Mouse (Mus musculus): ENCODE data around the gene Gm10447. TPM values are rescaled to one million over a fixed set of nuclear protein-coding genes. Genes with fewer than 3 reads are reported as not detected.

The Gm10447 gene
- 0.08 and 0.14 TPM in 2 replicates for polyA plus RNA-seq (2015; fragmentation: Nextera tagmentation; extraction: Ambion mirVana)

DNA sequence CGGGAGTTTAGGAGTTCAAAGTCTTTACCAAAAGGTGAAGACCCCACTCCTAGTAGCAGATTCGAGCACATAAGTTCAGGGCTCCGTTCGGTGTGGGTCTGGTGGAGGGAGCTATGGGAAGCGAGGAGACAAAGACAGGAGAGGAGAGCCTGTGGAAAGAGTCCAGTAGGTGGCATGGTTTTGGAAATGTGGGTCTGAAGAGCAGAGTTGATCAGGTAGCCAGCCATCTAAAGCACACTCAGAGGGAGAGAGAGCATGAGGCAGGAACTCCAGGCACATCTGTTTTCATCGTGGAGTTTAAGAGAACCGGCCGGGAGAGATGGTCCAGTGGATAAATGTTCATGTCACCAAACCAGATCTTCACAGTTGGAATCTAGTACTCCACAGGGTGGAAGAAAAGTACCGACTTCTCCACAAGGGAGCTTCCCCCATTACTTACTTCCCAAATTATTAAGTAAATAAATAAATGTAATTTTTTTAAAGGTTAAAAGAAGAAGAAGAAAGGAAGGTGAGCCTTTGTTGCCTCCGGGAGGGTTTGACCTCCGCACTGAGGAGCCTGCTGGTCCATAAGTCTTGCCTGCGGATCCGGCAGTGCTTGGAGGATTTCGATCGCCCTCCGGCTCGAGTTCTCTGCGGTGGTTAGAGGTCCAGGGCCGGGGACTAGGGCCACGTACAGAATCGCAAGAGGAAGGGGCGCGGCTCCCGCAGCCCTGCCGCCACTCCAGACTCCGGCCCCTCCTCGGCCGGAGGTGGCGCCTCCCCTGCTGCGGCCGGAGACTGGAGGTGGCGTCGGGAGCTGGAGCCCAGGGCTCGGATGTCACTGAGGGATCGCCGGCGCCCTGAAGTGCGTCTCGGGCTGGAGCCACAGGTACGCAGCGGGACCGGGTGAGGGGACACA is at the start of gene Gm10447, which contains the start of gene Shroom1:
Gene Gm10447, minus strand, starts transcription at position 637 of the 898 bp plus-strand sequence.
Gene Shroom1, plus strand, starts transcription at position 732 of the 898 bp plus-strand sequence.
- 2% methylated on average over 42 of the region's 42 CpGs for WGBS
- peak; percentile 64 for TF ChIP-seq CTCF (IDR thresholded peaks at IDR 0.05; ENCODE audit: low read depth)
- Histone ChIP-seq H3K4me3 (replicated peaks; ENCODE audit: low read depth, low read length) (peak within 1 kb of the TSS; percentile 49), H3K9ac (ENCODE audit: low read depth, low read length) (peak within 1 kb of the TSS; percentile 62), H3K36me3 (ENCODE audit: insufficient read depth, low read length) (no peaks in the 10 kb centered on the region), H3K9me3 (replicated peaks; ENCODE audit: low read length) (no peaks in the 10 kb centered on the region), H3K4me2 (ENCODE audit: low read length) (peak within 1 kb of the TSS; percentile 91), H3K4me1 (replicated peaks; ENCODE audit: insufficient read depth, low read length) (no peaks in the 10 kb centered on the region; the same call in 1 of the 2 replicates), H3K27ac (no peak within 1 kb of the TSS), H3K27me3 (ENCODE audit: insufficient read depth, low read length) (no peaks in the 10 kb centered on the region)
- DNase-seq (ENCODE audit: low spot score) (peak; percentile 81), ATAC-seq (replicated peaks; ENCODE audit: low FRiP score, low read depth) (peak; percentile 85)

DNA sequence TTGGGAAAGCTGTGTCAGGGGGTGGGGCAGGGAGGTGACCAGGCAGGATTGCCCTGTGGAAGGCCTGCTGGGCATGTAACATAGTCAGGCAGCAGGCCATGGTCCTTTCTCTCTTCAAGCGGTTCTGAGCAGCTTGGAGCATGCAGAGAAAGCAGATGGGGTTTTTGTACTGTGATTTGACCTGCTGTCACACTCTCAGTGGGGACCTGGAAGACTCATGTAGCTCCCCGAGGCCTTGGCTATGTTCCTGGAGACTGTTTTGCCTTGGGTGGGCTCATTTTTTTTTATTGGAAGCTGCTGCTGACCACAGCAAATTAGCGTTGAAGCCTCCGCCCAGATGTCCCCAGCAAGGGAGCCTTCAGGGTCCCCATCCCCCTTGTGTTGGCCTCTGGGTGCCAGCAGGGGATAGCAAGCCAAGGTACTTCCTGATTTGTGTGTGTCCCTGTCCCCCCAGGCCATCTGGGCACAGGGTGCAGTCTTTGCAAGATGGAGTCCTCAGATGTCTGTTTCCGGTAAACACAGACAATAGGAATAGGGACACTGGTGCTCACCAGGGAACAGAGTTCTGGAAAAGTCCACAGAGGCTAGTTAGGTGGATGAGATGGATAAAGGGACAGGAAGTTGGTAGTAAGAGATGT is 48.2 kb upstream of the Gm10447 start:
- WGBS: 78% methylated on average over 5 of the region's 5 CpGs
- no peak overlapping the region for H3K27ac ChIP-seq
- no peak for TF ChIP-seq CTCF (IDR thresholded peaks at IDR 0.05; ENCODE audit: low read depth)
- H3K4me3 ChIP-seq (replicated peaks; ENCODE audit: low read depth, low read length): no peak overlapping the region
- no peaks in the 10 kb centered on the region for H3K4me1 ChIP-seq (replicated peaks; ENCODE audit: insufficient read depth, low read length)
- no peak overlapping the region for H3K9ac ChIP-seq (ENCODE audit: low read depth, low read length)
- no peaks in the 10 kb centered on the region for H3K27me3 ChIP-seq (ENCODE audit: insufficient read depth, low read length)
- ATAC-seq (replicated peaks; ENCODE audit: low FRiP score, low read depth): no peak
- H3K9me3 ChIP-seq (replicated peaks; ENCODE audit: low read length): no peaks in the 10 kb centered on the region
- DNase-seq (ENCODE audit: low spot score): no peak
- no peak overlapping the region for H3K4me2 ChIP-seq (ENCODE audit: low read length)
- H3K36me3 ChIP-seq (ENCODE audit: insufficient read depth, low read length): no peaks in the 10 kb centered on the region

GRCm38 (mm10) chr11:53504376-53504775 is 47.5 kb upstream of the Gm10447 start:
- no peak overlapping the region for H3K27ac ChIP-seq
- no peaks in the 10 kb centered on the region for H3K9me3 ChIP-seq (replicated peaks; ENCODE audit: low read length)
- DNase-seq (ENCODE audit: low spot score) (no peak), ATAC-seq (replicated peaks; ENCODE audit: low FRiP score, low read depth) (no peak)
- H3K9ac ChIP-seq (ENCODE audit: low read depth, low read length): no peak overlapping the region
- 84% methylated on average over 8 of the region's 8 CpGs for WGBS
- no peaks in the 10 kb centered on the region for H3K36me3 ChIP-seq (ENCODE audit: insufficient read depth, low read length)
- TF ChIP-seq CTCF (IDR thresholded peaks at IDR 0.05; ENCODE audit: low read depth): no peak
- H3K4me1 ChIP-seq (replicated peaks; ENCODE audit: insufficient read depth, low read length): no peaks in the 10 kb centered on the region
- no peak overlapping the region for H3K4me2 ChIP-seq (ENCODE audit: low read length)
- no peak overlapping the region for H3K4me3 ChIP-seq (replicated peaks; ENCODE audit: low read depth, low read length)
- H3K27me3 ChIP-seq (ENCODE audit: insufficient read depth, low read length): no peaks in the 10 kb centered on the region

DNA sequence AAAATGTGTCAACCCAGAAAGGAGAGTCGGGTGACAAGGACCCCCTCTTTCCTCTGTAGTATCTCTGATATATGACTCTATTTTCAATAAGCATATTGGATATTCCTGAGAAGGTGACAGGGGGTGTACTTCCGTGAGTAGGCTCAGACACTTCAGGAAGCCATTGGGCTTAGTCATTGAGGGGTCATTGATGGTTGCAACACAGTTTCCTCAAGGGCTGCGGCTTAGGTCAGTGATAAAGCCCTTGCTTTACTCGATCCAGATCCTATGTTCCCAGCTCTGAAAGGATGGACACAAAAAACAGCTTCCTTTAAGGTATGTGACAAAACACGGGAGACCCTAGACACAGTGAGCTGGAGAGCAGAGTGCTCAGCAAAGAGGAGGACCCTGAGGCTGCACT is 46.8 kb upstream of the Gm10447 start:
- no peak overlapping the region for H3K9ac ChIP-seq (ENCODE audit: low read depth, low read length)
- H3K4me3 ChIP-seq (replicated peaks; ENCODE audit: low read depth, low read length): no peak overlapping the region
- H3K9me3 ChIP-seq (replicated peaks; ENCODE audit: low read length): no peaks in the 10 kb centered on the region
- DNase-seq (ENCODE audit: low spot score) (no peak), ATAC-seq (replicated peaks; ENCODE audit: low FRiP score, low read depth) (no peak)
- H3K4me1 ChIP-seq (replicated peaks; ENCODE audit: insufficient read depth, low read length): no peaks in the 10 kb centered on the region
- no peaks in the 10 kb centered on the region for H3K36me3 ChIP-seq (ENCODE audit: insufficient read depth, low read length)
- H3K27ac ChIP-seq: no peak overlapping the region
- TF ChIP-seq CTCF (IDR thresholded peaks at IDR 0.05; ENCODE audit: low read depth): no peak
- 78% methylated on average over 5 of the region's 5 CpGs for WGBS
- H3K27me3 ChIP-seq (ENCODE audit: insufficient read depth, low read length): no peaks in the 10 kb centered on the region
- H3K4me2 ChIP-seq (ENCODE audit: low read length): no peak overlapping the region

GRCm38 (mm10) chr11:53502039-53502765 is 45.3 kb upstream of the Gm10447 start:
- peak; percentile 28; the same call in 1 of the 2 replicates for TF ChIP-seq CTCF (IDR thresholded peaks at IDR 0.05; ENCODE audit: low read depth)
- WGBS: 68% methylated on average over 8 of the region's 8 CpGs
- no peak for DNase-seq (ENCODE audit: low spot score)

GRCm38 (mm10) chr11:53500569-53500968 is 43.7 kb upstream of the Gm10447 start:
- H3K4me3 ChIP-seq (replicated peaks; ENCODE audit: low read depth, low read length): no peak overlapping the region
- no peaks in the 10 kb centered on the region for H3K36me3 ChIP-seq (ENCODE audit: insufficient read depth, low read length)
- DNase-seq (ENCODE audit: low spot score): peak; percentile 65
- no peak; the same call in 1 of the 2 replicates for ATAC-seq (replicated peaks; ENCODE audit: low FRiP score, low read depth)
- H3K4me1 ChIP-seq (replicated peaks; ENCODE audit: insufficient read depth, low read length): no peaks in the 10 kb centered on the region
- H3K9ac ChIP-seq (ENCODE audit: low read depth, low read length): no peak overlapping the region
- WGBS: 11% methylated on average over 11 of the region's 11 CpGs
- no peak overlapping the region for H3K27ac ChIP-seq
- no peak for TF ChIP-seq CTCF (IDR thresholded peaks at IDR 0.05; ENCODE audit: low read depth)
- H3K4me2 ChIP-seq (ENCODE audit: low read length): peak overlapping the region; percentile 35
- H3K27me3 ChIP-seq (ENCODE audit: insufficient read depth, low read length): no peaks in the 10 kb centered on the region
- H3K9me3 ChIP-seq (replicated peaks; ENCODE audit: low read length): no peaks in the 10 kb centered on the region

More at GRCm38 (mm10) chr11:53502039-53502765, 45.3 kb upstream of the Gm10447 start:
- Histone ChIP-seq H3K4me2 (ENCODE audit: low read length) (no peak overlapping the region), H3K9me3 (replicated peaks; ENCODE audit: low read length) (no peaks in the 10 kb centered on the region), H3K4me1 (replicated peaks; ENCODE audit: insufficient read depth, low read length) (no peaks in the 10 kb centered on the region), H3K36me3 (ENCODE audit: insufficient read depth, low read length) (no peaks in the 10 kb centered on the region), H3K4me3 (replicated peaks; ENCODE audit: low read depth, low read length) (no peak overlapping the region), H3K9ac (ENCODE audit: low read depth, low read length) (no peak overlapping the region), H3K27ac (no peak overlapping the region), H3K27me3 (ENCODE audit: insufficient read depth, low read length) (no peaks in the 10 kb centered on the region)
- ATAC-seq (replicated peaks; ENCODE audit: low FRiP score, low read depth): no peak
